Mouse (Mus musculus) spleen, adult 10 weeks (tissue): Measurements from ENCODE around the gene Foxe1. TPM values are rescaled to one million over a fixed set of nuclear protein-coding genes. Genes with fewer than 3 reads are reported as not detected.

Source experiments
- polyA plus RNA-seq: library from polyadenylated mRNA; stranded (reverse); fragments of 350-450 nt; fragmentation: Illumina TruSeq; extraction: RNeasy Lipid Tissue Mini Kit (QIAGEN cat#74804); gene quantifications from one replicate; pipeline ENCODE4 v1.2.3, GENCODE M21; 2015; ENCODE audit warnings: low replicate concordance; ENCODE audit not compliant: insufficient read depth

Foxe1 gene
- polyA plus RNA-seq: not detected

GRCm38 (mm10) chr4:46343596-46344260, at the start of gene Foxe1:
Gene Foxe1 (plus strand): TSS chr4:46343609.

GRCm38 (mm10) chr4:46389013-46389611, 45.7 kb downstream of the Foxe1 start, which contains the start of gene Trmo:
Gene Trmo (minus strand): TSS chr4:46389437.

Other genes with a start within 250 kb of the Foxe1 start
- gene Ncbp1, start 205.0 kb upstream of the Foxe1 start, polyA plus RNA-seq: 61.0 TPM
- gene Tstd2, start 204.9 kb upstream of the Foxe1 start, polyA plus RNA-seq: 34.3 TPM
- gene Xpa, start 147.3 kb upstream of the Foxe1 start, polyA plus RNA-seq: 43.4 TPM
- 10.9 TPM for gene Trmo, start 45.8 kb downstream of the Foxe1 start, polyA plus RNA-seq
- gene Hemgn, start 69.9 kb downstream of the Foxe1 start, polyA plus RNA-seq: 34.4 TPM
- 384 TPM for gene Anp32b, start 107.3 kb downstream of the Foxe1 start, polyA plus RNA-seq
- gene Nans, start 145.6 kb downstream of the Foxe1 start, polyA plus RNA-seq: 42.6 TPM
- gene Trim14, start 192.5 kb downstream of the Foxe1 start, polyA plus RNA-seq: 56.8 TPM